Mouse (Mus musculus): ENCODE results near the gene Eef1akmt1. TPM values are rescaled to one million over a fixed set of nuclear protein-coding genes. Genes with fewer than 3 reads are reported as not detected.
A peak's percentile ranks its signal among the peaks of the same experiment; 100 is the strongest.

Eef1akmt1 gene
- 95.5 and 97.4 TPM in 2 replicates for polyA plus RNA-seq (2015; fragmentation: Nextera tagmentation; extraction: Ambion mirVana)

DNA sequence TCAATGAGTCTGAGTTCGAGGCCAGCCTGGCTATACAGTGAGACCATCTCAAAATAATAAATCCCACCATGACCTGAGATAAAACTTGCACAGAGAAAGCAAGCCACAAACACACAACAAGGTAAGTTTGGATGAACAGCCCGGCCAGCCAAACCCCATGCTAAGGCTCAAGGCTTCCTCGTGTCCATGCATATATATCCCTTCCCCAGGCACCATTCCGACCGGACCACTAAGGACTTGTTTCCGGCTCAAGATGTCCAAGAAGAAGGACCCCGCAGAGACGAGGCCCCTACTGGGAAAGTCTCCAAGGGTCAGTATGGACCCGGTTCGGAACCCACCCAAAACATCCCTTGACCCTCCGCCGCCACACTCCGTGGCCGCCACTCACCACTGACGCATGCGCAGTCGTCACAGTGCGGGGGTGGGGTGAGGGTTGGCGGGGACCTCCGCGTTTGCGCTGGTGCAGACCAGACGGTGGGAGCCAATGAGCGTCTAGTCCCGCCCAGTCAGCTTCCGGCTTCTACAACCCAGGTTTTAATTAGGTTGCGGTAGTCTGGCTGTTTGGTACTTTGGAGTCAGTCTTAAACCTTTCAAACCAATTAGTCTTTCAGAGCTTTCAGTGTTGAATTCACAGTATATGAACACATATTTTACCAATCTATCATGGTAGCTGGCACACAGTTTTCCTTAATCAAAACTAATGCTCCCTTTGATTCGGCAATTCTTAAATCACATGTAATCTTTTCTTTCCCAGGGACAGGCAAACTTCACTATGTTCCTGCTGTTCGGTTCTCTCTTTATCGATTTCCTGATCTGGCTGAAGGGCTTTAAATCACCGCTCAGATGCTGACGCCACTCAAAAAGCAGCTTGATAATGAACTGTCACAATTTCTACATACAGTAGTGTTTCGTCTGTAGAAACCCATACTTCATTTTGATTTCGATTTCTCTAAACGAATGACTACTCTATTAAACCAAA, at the start of gene Eef1akmt1:
Gene Eef1akmt1, minus strand, starts transcription at position 458 of the 979 bp plus-strand sequence.
- 7% methylated on average over 35 of the region's 35 CpGs for whole genome bisulfite sequencing
- Histone ChIP-seq H3K9me3 (no peaks in the 10 kb centered on the region), H3K27me3 (replicated peaks) (no peaks in the 10 kb centered on the region), H3K9ac (peak within 1 kb of the TSS; percentile 54), H3K4me2 (replicated peaks) (peak within 1 kb of the TSS; percentile 58), H3K4me3 (replicated peaks) (peak within 1 kb of the TSS; percentile 58), H3K27ac (peak within 1 kb of the TSS; percentile 42), H3K36me3 (0 out of 2 replicates have a peak, but pooled peaks cover 5% of the 10 kb centered on the region), H3K4me1 (replicated peaks) (no peaks in the 10 kb centered on the region)
- ATAC-seq, result peak; percentile 100

DNA sequence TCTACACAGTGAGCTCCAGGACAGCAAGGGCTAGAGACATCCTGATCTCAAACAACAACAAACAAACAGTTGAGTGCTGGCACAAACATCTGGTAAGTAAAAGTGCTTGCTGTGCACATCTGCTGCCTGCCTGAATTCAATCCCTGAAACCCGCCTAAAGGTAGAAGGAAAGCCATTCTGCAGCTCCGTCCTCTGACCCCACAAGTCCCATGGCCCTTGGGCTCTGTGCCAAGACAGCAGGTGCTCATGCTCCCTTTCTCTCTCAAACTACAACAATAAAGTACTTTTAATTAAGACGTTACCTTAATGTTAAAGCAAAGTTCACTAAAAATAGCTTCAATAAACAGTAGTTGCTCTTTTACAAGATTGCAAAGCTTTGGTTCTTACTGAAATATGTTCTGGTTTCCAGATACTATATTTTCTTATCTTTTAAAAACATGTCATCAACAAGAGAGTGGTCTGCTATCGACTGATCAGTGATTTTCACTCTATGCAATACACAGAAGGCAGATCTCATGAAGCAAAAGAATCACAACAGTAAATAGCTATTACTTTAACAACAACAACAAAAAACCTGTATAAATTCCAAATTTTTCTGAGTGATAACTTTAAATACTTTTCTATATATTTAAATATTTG, 49.3 kb upstream of the Eef1akmt1 start:
- 55% methylated on average over 4 of the region's 4 CpGs for WGBS
- no peak overlapping the region for H3K4me2 ChIP-seq (replicated peaks)

DNA sequence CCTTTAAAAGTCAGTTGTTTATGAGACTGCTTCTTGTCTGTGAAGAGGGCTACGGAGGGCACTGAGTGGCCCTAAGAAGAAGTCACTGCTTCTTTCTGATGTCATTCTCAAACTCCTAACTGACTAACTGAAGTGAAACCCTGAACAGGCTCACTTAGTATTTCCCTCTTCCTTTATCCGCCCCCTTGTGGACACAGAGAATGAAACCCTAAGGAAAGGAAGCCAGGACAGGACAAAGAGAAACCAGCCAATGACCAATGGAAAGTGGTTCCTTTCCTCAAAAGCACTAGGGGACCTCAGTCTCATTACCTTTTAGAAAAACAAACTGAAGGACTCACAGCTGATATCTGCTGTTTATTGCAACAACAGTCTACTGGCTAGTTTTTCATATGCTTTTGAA, 48.1 kb upstream of the Eef1akmt1 start:
- no peak overlapping the region for H3K9ac ChIP-seq
- ATAC-seq, result peak; percentile 49; the same call in 1 of the 2 replicates
- no peak overlapping the region for H3K4me2 ChIP-seq (replicated peaks)
- no peak overlapping the region for H3K27ac ChIP-seq
- H3K27me3 ChIP-seq (replicated peaks), result no peaks in the 10 kb centered on the region
- H3K4me3 ChIP-seq (replicated peaks), result no peak overlapping the region
- 53% methylated on average over 2 of the region's 2 CpGs for WGBS
- no peaks in the 10 kb centered on the region for H3K9me3 ChIP-seq
- no peaks in the 10 kb centered on the region for H3K36me3 ChIP-seq
- H3K4me1 ChIP-seq (replicated peaks), result no peaks in the 10 kb centered on the region

More for the DNA sequence above, 49.3 kb upstream of the Eef1akmt1 start:
- no peaks in the 10 kb centered on the region for H3K4me1 ChIP-seq (replicated peaks)
- ATAC-seq, result peak; percentile 55; the same call in 1 of the 2 replicates
- H3K27me3 ChIP-seq (replicated peaks), result no peaks in the 10 kb centered on the region
- no peaks in the 10 kb centered on the region for H3K36me3 ChIP-seq
- no peaks in the 10 kb centered on the region for H3K9me3 ChIP-seq
- H3K4me3 ChIP-seq (replicated peaks), result no peak overlapping the region
- no peak overlapping the region for H3K27ac ChIP-seq
- no peak overlapping the region for H3K9ac ChIP-seq

DNA sequence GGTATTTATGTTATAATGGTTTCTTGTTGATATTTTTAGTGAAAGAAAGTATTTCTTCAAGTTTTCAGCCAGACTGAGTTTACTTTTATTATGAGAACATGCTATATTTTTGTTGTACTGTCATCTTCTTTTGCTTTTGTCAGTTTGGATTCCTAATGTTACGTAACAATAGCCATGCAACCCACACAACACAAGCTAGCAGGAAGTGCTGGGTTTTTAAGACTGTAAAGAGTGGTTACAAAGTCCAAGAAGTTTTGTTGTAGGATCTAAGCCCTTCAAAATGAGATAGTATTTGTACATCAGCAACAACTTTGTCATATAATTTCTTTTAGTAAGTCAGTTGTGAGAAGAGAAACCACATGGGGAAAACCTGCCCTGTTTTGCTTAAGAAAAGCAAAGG, 46.3 kb upstream of the Eef1akmt1 start:
- Histone ChIP-seq H3K4me1 (replicated peaks) (no peaks in the 10 kb centered on the region), H3K4me2 (replicated peaks) (no peak overlapping the region), H3K9ac (no peak overlapping the region), H3K36me3 (no peaks in the 10 kb centered on the region), H3K9me3 (no peaks in the 10 kb centered on the region), H3K4me3 (replicated peaks) (no peak overlapping the region), H3K27ac (no peak overlapping the region), H3K27me3 (replicated peaks) (no peaks in the 10 kb centered on the region)
- WGBS, result 95% methylated on average over 1 of the region's 1 CpGs
- ATAC-seq, result no peak

DNA sequence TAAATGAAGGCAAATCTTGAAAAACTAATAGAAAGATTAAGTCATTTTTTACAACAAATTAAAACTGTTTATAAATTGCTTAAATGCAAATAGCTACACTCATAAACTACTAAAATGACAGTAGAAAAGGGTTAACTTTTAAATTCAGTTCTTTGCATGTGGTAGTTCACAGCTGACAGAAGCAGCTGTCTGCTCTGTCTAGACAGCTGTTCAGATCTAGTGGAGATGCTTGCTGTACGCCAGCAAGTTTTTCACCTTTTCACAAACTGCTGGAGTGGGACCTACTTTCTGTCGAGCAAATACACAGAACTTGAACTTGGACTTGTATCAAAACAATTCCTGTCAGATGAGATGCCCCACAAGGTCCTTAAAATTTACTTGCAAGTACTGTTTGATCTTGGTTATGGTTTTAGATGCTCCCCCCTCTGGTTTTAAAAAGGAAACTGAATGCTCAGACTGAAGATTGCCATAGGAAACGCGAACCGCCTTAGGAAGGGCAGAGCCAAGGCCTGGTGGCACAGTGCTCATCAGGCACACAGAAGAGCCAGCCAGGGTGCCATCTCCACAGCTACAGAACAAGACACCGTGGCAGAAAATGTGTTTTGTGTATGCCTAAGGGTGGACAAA, 45.0 kb upstream of the Eef1akmt1 start:
- 79% methylated on average over 6 of the region's 6 CpGs for WGBS
- no peak overlapping the region for H3K9ac ChIP-seq
- no peak overlapping the region for H3K27ac ChIP-seq
- H3K36me3 ChIP-seq, result no peaks in the 10 kb centered on the region
- no peaks in the 10 kb centered on the region for H3K27me3 ChIP-seq (replicated peaks)
- no peaks in the 10 kb centered on the region for H3K4me1 ChIP-seq (replicated peaks)
- H3K4me2 ChIP-seq (replicated peaks), result no peak overlapping the region
- no peaks in the 10 kb centered on the region for H3K9me3 ChIP-seq
- no peak overlapping the region for H3K4me3 ChIP-seq (replicated peaks)
- ATAC-seq, result no peak

DNA sequence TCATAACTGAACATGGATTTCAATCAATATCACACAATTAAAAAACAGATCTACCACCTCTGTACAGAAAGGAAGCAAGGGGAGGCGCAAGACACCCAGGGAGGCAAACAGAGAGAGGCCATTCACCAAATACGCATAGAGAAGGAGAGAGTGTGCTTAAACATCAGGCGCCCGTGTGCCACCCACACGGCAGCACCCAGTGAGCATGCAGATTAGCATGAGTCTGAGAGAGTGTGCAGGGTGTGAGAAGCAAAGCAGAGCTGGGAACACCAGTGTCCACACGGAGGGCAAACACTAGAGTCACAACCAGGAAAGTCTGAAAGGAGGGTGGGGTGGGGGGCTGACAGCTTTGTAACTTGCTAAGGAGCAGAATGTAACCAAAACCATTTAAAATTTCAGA, 44.4 kb upstream of the Eef1akmt1 start:
- H3K4me2 ChIP-seq (replicated peaks), result no peak overlapping the region
- H3K27ac ChIP-seq, result no peak overlapping the region
- WGBS, result 89% methylated on average over 6 of the region's 6 CpGs
- no peak for ATAC-seq
- no peaks in the 10 kb centered on the region for H3K36me3 ChIP-seq
- H3K9me3 ChIP-seq, result no peaks in the 10 kb centered on the region
- H3K9ac ChIP-seq, result no peak overlapping the region
- H3K4me1 ChIP-seq (replicated peaks), result no peaks in the 10 kb centered on the region
- H3K27me3 ChIP-seq (replicated peaks), result no peaks in the 10 kb centered on the region
- no peak overlapping the region for H3K4me3 ChIP-seq (replicated peaks)

DNA sequence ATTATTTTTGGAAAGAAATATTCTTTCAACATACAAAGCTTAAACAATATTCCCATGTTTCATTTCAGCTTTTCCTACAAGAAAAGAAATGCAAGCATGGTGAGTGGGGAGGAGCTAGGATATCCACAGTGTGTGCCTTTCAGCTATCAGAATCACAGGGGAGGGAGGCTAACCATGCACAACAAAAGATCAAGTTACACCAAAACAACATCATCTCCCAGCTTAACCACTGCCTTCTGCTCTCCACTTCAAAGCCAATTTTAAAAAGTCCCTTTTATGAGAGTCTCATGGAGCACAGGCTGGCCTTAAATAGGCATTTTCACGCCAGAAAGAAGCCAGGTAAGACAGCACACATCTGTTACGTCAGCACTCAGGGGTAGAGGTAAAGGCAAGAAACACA, 39.6 kb upstream of the Eef1akmt1 start:
- H3K27ac ChIP-seq, result no peak overlapping the region
- no peak overlapping the region for H3K4me3 ChIP-seq (replicated peaks)
- no peaks in the 10 kb centered on the region for H3K27me3 ChIP-seq (replicated peaks)
- H3K4me1 ChIP-seq (replicated peaks), result peaks cover 4% of the 10 kb centered on the region
- ATAC-seq, result no peak
- 87% methylated on average over 2 of the region's 2 CpGs for WGBS
- H3K9me3 ChIP-seq, result no peaks in the 10 kb centered on the region
- H3K9ac ChIP-seq, result no peak overlapping the region
- H3K36me3 ChIP-seq, result no peaks in the 10 kb centered on the region
- H3K4me2 ChIP-seq (replicated peaks), result no peak overlapping the region

DNA sequence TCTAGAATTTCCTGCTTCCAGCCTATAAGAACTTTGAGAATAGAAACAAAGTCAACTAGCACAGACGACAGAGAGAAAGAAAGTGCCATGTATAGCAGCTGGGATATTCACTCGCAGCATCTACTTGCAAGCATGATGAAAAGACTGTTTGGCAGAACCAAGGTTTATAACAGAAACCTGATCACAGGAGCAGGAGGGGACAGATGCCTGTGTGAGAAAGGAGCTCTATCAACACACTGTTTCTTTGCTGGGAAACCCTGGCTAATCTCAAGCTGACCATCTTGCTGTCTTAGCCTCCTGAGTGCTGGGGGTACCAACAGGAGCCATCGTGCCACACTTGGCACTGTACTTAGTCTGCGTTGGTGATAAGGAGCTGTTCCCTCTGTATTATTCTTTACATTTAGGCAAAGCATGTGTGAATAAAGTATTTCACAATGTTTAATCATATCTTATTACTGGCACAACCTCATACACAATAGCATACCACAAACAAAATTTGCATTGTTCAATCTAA, 38.5 kb upstream of the Eef1akmt1 start:
- no peaks in the 10 kb centered on the region for H3K27me3 ChIP-seq (replicated peaks)
- 74% methylated on average over 4 of the region's 4 CpGs for WGBS

DNA sequence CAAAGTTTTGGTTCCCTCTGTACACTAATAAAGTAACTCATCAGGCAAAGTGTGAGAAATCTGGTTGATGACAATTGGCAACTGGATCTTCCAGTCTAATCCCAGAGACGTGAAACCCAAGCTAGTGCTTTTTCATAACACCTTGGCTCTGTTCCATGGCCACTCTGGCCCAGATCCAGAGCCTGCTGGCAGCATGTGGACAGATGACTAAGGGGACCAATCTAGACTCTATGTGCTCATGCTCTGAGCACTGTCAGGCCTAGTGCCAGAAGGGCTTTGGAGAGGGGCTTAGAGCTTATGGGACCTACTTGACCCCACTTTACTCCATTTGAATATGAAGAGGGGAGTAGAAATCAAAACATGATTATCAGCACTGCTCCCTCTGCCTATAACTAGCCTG, 36.1 kb upstream of the Eef1akmt1 start:
- Histone ChIP-seq H3K4me3 (replicated peaks) (no peak overlapping the region), H3K4me1 (replicated peaks) (peaks cover 4% of the 10 kb centered on the region), H3K4me2 (replicated peaks) (no peak overlapping the region), H3K9ac (no peak overlapping the region), H3K27ac (no peak overlapping the region), H3K27me3 (replicated peaks) (no peaks in the 10 kb centered on the region), H3K9me3 (no peaks in the 10 kb centered on the region), H3K36me3 (0 out of 2 replicates have a peak, but pooled peaks cover 3% of the 10 kb centered on the region)
- WGBS, result 28% methylated on average over 1 of the region's 1 CpGs
- ATAC-seq, result peak; percentile 84

More for the DNA sequence above, 38.5 kb upstream of the Eef1akmt1 start:
- H3K4me3 ChIP-seq (replicated peaks), result no peak overlapping the region
- H3K9ac ChIP-seq, result no peak overlapping the region
- no peaks in the 10 kb centered on the region for H3K36me3 ChIP-seq
- H3K4me1 ChIP-seq (replicated peaks), result peaks cover 4% of the 10 kb centered on the region
- no peaks in the 10 kb centered on the region for H3K9me3 ChIP-seq
- no peak for ATAC-seq
- no peak overlapping the region for H3K4me2 ChIP-seq (replicated peaks)
- no peak overlapping the region for H3K27ac ChIP-seq

DNA sequence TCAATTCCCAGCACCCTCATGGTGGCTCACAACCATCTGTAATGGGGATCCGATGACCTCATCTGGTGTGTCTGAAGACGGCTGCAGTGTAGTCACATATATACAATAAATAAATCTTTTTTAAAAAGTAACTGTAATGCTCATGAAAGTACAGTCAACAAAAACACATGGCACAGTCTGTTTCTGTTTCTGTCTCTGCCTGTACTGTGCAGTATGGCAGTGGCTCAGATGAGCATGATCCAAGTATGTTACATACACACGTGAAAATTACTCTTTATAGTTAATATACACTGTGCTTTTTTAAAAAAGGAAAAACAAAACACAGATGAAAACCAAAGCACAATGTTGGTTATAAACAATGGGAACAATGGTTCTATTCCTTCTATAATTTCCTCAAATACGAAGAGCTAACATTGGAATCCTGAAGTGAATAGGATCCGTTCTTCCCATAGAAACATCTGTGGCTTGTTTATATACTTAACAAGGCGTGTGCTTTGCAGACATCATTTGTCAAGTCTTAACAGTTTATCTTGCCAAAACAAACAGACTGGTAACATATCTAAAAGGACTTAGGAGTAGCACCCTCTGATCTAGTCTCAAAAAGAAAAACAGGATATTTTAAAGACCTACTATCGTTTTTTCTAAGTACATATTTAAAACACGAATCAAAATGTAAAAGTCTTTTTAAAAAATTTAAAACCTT, 35.4 kb upstream of the Eef1akmt1 start:
- H3K36me3 ChIP-seq, result 0 out of 2 replicates have a peak, but pooled peaks cover 3% of the 10 kb centered on the region
- H3K9ac ChIP-seq, result no peak overlapping the region
- ATAC-seq, result no peak
- H3K9me3 ChIP-seq, result no peaks in the 10 kb centered on the region
- no peak overlapping the region for H3K4me3 ChIP-seq (replicated peaks)
- no peaks in the 10 kb centered on the region for H3K27me3 ChIP-seq (replicated peaks)
- WGBS, result 48% methylated on average over 8 of the region's 8 CpGs
- H3K4me2 ChIP-seq (replicated peaks), result no peak overlapping the region
- no peak overlapping the region for H3K27ac ChIP-seq
- peaks cover 4% of the 10 kb centered on the region for H3K4me1 ChIP-seq (replicated peaks)

DNA sequence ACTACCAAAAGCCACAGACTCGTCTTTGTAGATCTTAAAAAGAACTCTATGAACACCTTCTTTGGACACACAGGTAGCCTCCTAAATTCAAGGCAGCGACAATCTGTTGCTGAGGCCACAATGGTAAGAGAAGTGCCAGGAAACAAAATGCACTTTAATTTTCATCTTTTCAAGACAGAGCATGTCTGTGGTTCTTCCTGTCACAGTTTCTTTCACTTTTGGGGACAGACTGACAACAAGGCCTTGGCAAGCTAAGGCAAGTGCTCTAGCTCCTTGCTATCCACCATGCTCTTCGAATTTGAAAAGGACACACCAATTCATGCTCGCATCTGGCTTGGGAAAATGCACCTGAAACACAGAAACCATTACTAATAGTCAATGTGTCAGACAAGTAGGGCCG, 21.9 kb upstream of the Eef1akmt1 start:
- Histone ChIP-seq H3K27ac (no peak overlapping the region), H3K4me2 (replicated peaks) (no peak overlapping the region), H3K4me1 (replicated peaks) (no peaks in the 10 kb centered on the region), H3K9me3 (no peaks in the 10 kb centered on the region), H3K27me3 (replicated peaks) (no peaks in the 10 kb centered on the region), H3K9ac (no peak overlapping the region), H3K4me3 (replicated peaks) (no peak overlapping the region), H3K36me3 (peaks cover 23% of the 10 kb centered on the region)
- no peak for ATAC-seq
- WGBS, result 94% methylated on average over 5 of the region's 5 CpGs
